Mouse (Mus musculus): ENCODE data around the gene Nsf. TPM values are rescaled to one million over a fixed set of nuclear protein-coding genes. Genes with fewer than 3 reads are reported as not detected.
A peak's percentile ranks its signal among the peaks of the same experiment; 100 is the strongest.

The Nsf gene
- polyA plus RNA-seq, 1 experiment = 60.4 TPM

GRCm38 (mm10) chr11:103940887-103941286 is 13.0 kb downstream of the Nsf start:
- TF ChIP-seq CTCF (IDR thresholded peaks at IDR 0.05; ENCODE audit: low read depth, low read length) (no peak), EP300 (IDR thresholded peaks at IDR 0.05; ENCODE audit: insufficient read depth, low read depth, low read length) (no peak), POLR2A (IDR thresholded peaks at IDR 0.05; ENCODE audit: insufficient read depth, low read length) (no peak)
- no peak overlapping the region for H3K4me3 ChIP-seq (ENCODE audit: low read depth, low read length)
- H3K27ac ChIP-seq (ENCODE audit: insufficient read depth, low read length) = no peak overlapping the region
- peaks cover 2% of the 10 kb centered on the region for H3K4me1 ChIP-seq (ENCODE audit: control insufficient read depth, insufficient read depth, low read length)
- H3K27me3 ChIP-seq (ENCODE audit: control insufficient read depth, insufficient read depth, low read length, poor library complexity, severe bottlenecking) = no peaks in the 10 kb centered on the region
- H3K9me3 ChIP-seq (replicated peaks; ENCODE audit: control insufficient read depth, insufficient read depth, low read length, poor library complexity, severe bottlenecking) = no peaks in the 10 kb centered on the region
- H3K9ac ChIP-seq (ENCODE audit: low read depth, poor library complexity, severe bottlenecking) = no peak overlapping the region
- H3K36me3 ChIP-seq (ENCODE audit: control insufficient read depth, insufficient read depth, low read length, poor library complexity, severe bottlenecking) = 0 out of 2 replicates have a peak, but pooled peaks cover 4% of the 10 kb centered on the region

- Histone ChIP-seq H3K27ac (ENCODE audit: insufficient read depth, low read length) (no peak overlapping the region), H3K4me3 (ENCODE audit: low read depth, low read length) (no peak overlapping the region), H3K27me3 (ENCODE audit: control insufficient read depth, insufficient read depth, low read length, poor library complexity, severe bottlenecking) (no peaks in the 10 kb centered on the region), H3K36me3 (ENCODE audit: control insufficient read depth, insufficient read depth, low read length, poor library complexity, severe bottlenecking) (0 out of 2 replicates have a peak, but pooled peaks cover 4% of the 10 kb centered on the region), H3K4me1 (ENCODE audit: control insufficient read depth, insufficient read depth, low read length) (peaks cover 3% of the 10 kb centered on the region), H3K9ac (ENCODE audit: low read depth, poor library complexity, severe bottlenecking) (no peak overlapping the region), H3K9me3 (replicated peaks; ENCODE audit: control insufficient read depth, insufficient read depth, low read length, poor library complexity, severe bottlenecking) (no peaks in the 10 kb centered on the region)
- TF ChIP-seq POLR2A (IDR thresholded peaks at IDR 0.05; ENCODE audit: insufficient read depth, low read length) (no peak), CTCF (IDR thresholded peaks at IDR 0.05; ENCODE audit: low read depth, low read length) (no peak), EP300 (IDR thresholded peaks at IDR 0.05; ENCODE audit: insufficient read depth, low read depth, low read length) (no peak)
Measured at GRCm38 (mm10) chr11:103937976-103938728, 15.7 kb downstream of the Nsf start.

GRCm38 (mm10) chr11:103937451-103937850 is 16.4 kb downstream of the Nsf start:
- H3K27ac ChIP-seq (ENCODE audit: insufficient read depth, low read length) = no peak overlapping the region
- 0 out of 2 replicates have a peak, but pooled peaks cover 4% of the 10 kb centered on the region for H3K36me3 ChIP-seq (ENCODE audit: control insufficient read depth, insufficient read depth, low read length, poor library complexity, severe bottlenecking)
- no peak overlapping the region for H3K4me3 ChIP-seq (ENCODE audit: low read depth, low read length)
- no peak overlapping the region for H3K9ac ChIP-seq (ENCODE audit: low read depth, poor library complexity, severe bottlenecking)
- H3K27me3 ChIP-seq (ENCODE audit: control insufficient read depth, insufficient read depth, low read length, poor library complexity, severe bottlenecking) = no peaks in the 10 kb centered on the region
- H3K4me1 ChIP-seq (ENCODE audit: control insufficient read depth, insufficient read depth, low read length) = peaks cover 3% of the 10 kb centered on the region
- H3K9me3 ChIP-seq (replicated peaks; ENCODE audit: control insufficient read depth, insufficient read depth, low read length, poor library complexity, severe bottlenecking) = no peaks in the 10 kb centered on the region
- TF ChIP-seq POLR2A (IDR thresholded peaks at IDR 0.05; ENCODE audit: insufficient read depth, low read length) (no peak), CTCF (IDR thresholded peaks at IDR 0.05; ENCODE audit: low read depth, low read length) (no peak), EP300 (IDR thresholded peaks at IDR 0.05; ENCODE audit: insufficient read depth, low read depth, low read length) (no peak)

GRCm38 (mm10) chr11:103935717-103936116 is 18.1 kb downstream of the Nsf start:
- peaks cover 3% of the 10 kb centered on the region for H3K4me1 ChIP-seq (ENCODE audit: control insufficient read depth, insufficient read depth, low read length)
- H3K9ac ChIP-seq (ENCODE audit: low read depth, poor library complexity, severe bottlenecking) = 0 out of 2 replicates have a peak overlapping the region, but pooled peaks have one; percentile 14
- TF ChIP-seq CTCF (IDR thresholded peaks at IDR 0.05; ENCODE audit: low read depth, low read length) (no peak), POLR2A (IDR thresholded peaks at IDR 0.05; ENCODE audit: insufficient read depth, low read length) (no peak), EP300 (IDR thresholded peaks at IDR 0.05; ENCODE audit: insufficient read depth, low read depth, low read length) (no peak)
- H3K9me3 ChIP-seq (replicated peaks; ENCODE audit: control insufficient read depth, insufficient read depth, low read length, poor library complexity, severe bottlenecking) = no peaks in the 10 kb centered on the region
- H3K27ac ChIP-seq (ENCODE audit: insufficient read depth, low read length) = peak overlapping the region; percentile 70; the same call in 1 of the 2 replicates
- H3K27me3 ChIP-seq (ENCODE audit: control insufficient read depth, insufficient read depth, low read length, poor library complexity, severe bottlenecking) = no peaks in the 10 kb centered on the region
- no peak overlapping the region for H3K4me3 ChIP-seq (ENCODE audit: low read depth, low read length)
- 0 out of 2 replicates have a peak, but pooled peaks cover 2% of the 10 kb centered on the region for H3K36me3 ChIP-seq (ENCODE audit: control insufficient read depth, insufficient read depth, low read length, poor library complexity, severe bottlenecking)

- Histone ChIP-seq H3K4me1 (ENCODE audit: control insufficient read depth, insufficient read depth, low read length) (peaks cover 3% of the 10 kb centered on the region), H3K4me3 (ENCODE audit: low read depth, low read length) (no peak overlapping the region), H3K27ac (ENCODE audit: insufficient read depth, low read length) (no peak overlapping the region), H3K27me3 (ENCODE audit: control insufficient read depth, insufficient read depth, low read length, poor library complexity, severe bottlenecking) (no peaks in the 10 kb centered on the region), H3K36me3 (ENCODE audit: control insufficient read depth, insufficient read depth, low read length, poor library complexity, severe bottlenecking) (0 out of 2 replicates have a peak, but pooled peaks cover 2% of the 10 kb centered on the region), H3K9me3 (replicated peaks; ENCODE audit: control insufficient read depth, insufficient read depth, low read length, poor library complexity, severe bottlenecking) (no peaks in the 10 kb centered on the region), H3K9ac (ENCODE audit: low read depth, poor library complexity, severe bottlenecking) (no peak overlapping the region)
- TF ChIP-seq EP300 (IDR thresholded peaks at IDR 0.05; ENCODE audit: insufficient read depth, low read depth, low read length) = no peak
- no peak for TF ChIP-seq CTCF (IDR thresholded peaks at IDR 0.05; ENCODE audit: low read depth, low read length)
- no peak for TF ChIP-seq POLR2A (IDR thresholded peaks at IDR 0.05; ENCODE audit: insufficient read depth, low read length)
Measured at GRCm38 (mm10) chr11:103933886-103934285, 20.0 kb downstream of the Nsf start.

- no peak overlapping the region for H3K9ac ChIP-seq (ENCODE audit: low read depth, poor library complexity, severe bottlenecking)
- no peak overlapping the region for H3K27ac ChIP-seq (ENCODE audit: insufficient read depth, low read length)
- H3K4me3 ChIP-seq (ENCODE audit: low read depth, low read length) = no peak overlapping the region
- no peaks in the 10 kb centered on the region for H3K27me3 ChIP-seq (ENCODE audit: control insufficient read depth, insufficient read depth, low read length, poor library complexity, severe bottlenecking)
- no peaks in the 10 kb centered on the region for H3K9me3 ChIP-seq (replicated peaks; ENCODE audit: control insufficient read depth, insufficient read depth, low read length, poor library complexity, severe bottlenecking)
- peaks cover 17% of the 10 kb centered on the region for H3K36me3 ChIP-seq (ENCODE audit: control insufficient read depth, insufficient read depth, low read length, poor library complexity, severe bottlenecking)
- no peaks in the 10 kb centered on the region for H3K4me1 ChIP-seq (ENCODE audit: control insufficient read depth, insufficient read depth, low read length)
- TF ChIP-seq CTCF (IDR thresholded peaks at IDR 0.05; ENCODE audit: low read depth, low read length) (no peak), EP300 (IDR thresholded peaks at IDR 0.05; ENCODE audit: insufficient read depth, low read depth, low read length) (no peak), POLR2A (IDR thresholded peaks at IDR 0.05; ENCODE audit: insufficient read depth, low read length) (no peak)
Measured at GRCm38 (mm10) chr11:103923957-103924356, 29.9 kb downstream of the Nsf start.

Data from ES-Bruce4 (cell line).